Mouse (Mus musculus) lung, postnatal 0 days (tissue): ENCODE data around the gene Gmds. TPM values are rescaled to one million over a fixed set of nuclear protein-coding genes. Genes with fewer than 3 reads are reported as not detected.
A peak's percentile ranks its signal among the peaks of the same experiment; 100 is the strongest.

Experiments used
- ATAC-seq: fragments of 200-750 bp; cut with Nextera tagmentation; 2 replicates; pipeline ENCODE4 v1.8.0; 2017; ENCODE audit warnings: moderate library complexity
- DNase-seq: peaks from one replicate; pipeline ENCODE4 v3.0.0-alpha.2; 2016; ENCODE audit warnings: low spot score
- H3K27ac ChIP-seq: fragments of 300-500 bp; sonication (generic); 2 replicates; pipeline ENCODE4 v1.5.1; 2014; ENCODE audit warnings: antibody characterized with exemption, mild to moderate bottlenecking, low read length, mixed read lengths
- H3K27me3 ChIP-seq: fragments of 300-500 bp; sonication (generic); replicated peaks from 2 replicates; pipeline ENCODE4 v1.6.1; 2014; ENCODE audit warnings: low read length, mixed read lengths; ENCODE audit not compliant: insufficient read depth
- H3K36me3 ChIP-seq: fragments of 300-500 bp; sonication (generic); 2 replicates; pipeline ENCODE4 v1.6.1; 2014; ENCODE audit warnings: low read length, mixed read lengths; ENCODE audit not compliant: insufficient read depth
- H3K4me1 ChIP-seq: fragments of 300-500 bp; sonication (generic); 2 replicates; pipeline ENCODE4 v1.6.1; 2014; ENCODE audit warnings: antibody characterized with exemption, low read depth, low read length, mixed read lengths; ENCODE audit not compliant: insufficient read depth
- H3K4me2 ChIP-seq: fragments of 300-500 bp; sonication (generic); replicated peaks from 2 replicates; pipeline ENCODE4 v1.6.1; 2014; ENCODE audit warnings: low read depth, mild to moderate bottlenecking, low read length, moderate library complexity, mixed read lengths
- H3K4me3 ChIP-seq: fragments of 300-500 bp; sonication (generic); 2 replicates; pipeline ENCODE4 v1.5.1; 2014; ENCODE audit warnings: low read depth, low read length
- H3K9ac ChIP-seq: fragments of 300-500 bp; sonication (generic); replicated peaks from 2 replicates; pipeline ENCODE4 v1.6.1; 2014; ENCODE audit warnings: low read depth, mild to moderate bottlenecking
- H3K9me3 ChIP-seq: fragments of 300-500 bp; sonication (generic); 2 replicates; pipeline ENCODE4 v1.6.1; 2016; ENCODE audit warnings: low read length, mixed read lengths
- CTCF ChIP-seq: IDR thresholded peaks from 2 replicates; pipeline ENCODE4 v1.5.1; 2016; ENCODE audit warnings: antibody characterized with exemption, mild to moderate bottlenecking
- EP300 ChIP-seq: IDR thresholded peaks from 2 replicates; pipeline ENCODE4 v1.6.1; 2016; ENCODE audit warnings: antibody characterized with exemption, mild to moderate bottlenecking, control low read depth
- WGBS: fragments of 180-500 bp; shearing (Covaris S2); extraction: QIAGEN DNeasy Blood & Tissue Kit; methylation state at CpG from one replicate; pipeline ENCODE4 v1.1.7; 2014; 5-methylcytosine and 5-hydroxymethylcytosine counted together
- polyA plus RNA-seq: library from polyadenylated mRNA; unstranded; fragments of >200 nt; fragmentation: Nextera tagmentation; extraction: Ambion mirVana; gene quantifications from 2 replicates; pipeline ENCODE4 v1.2.1, GENCODE M21; 2015

Gmds gene
- polyA plus RNA-seq, 1 experiment from 2014 or later = 13.4 TPM

- H3K4me1 ChIP-seq = no peaks in the 10 kb centered on the region; the same call in 1 of the 2 replicates
- ATAC-seq = peak; percentile 88
- H3K9ac ChIP-seq = no peak overlapping the region
- no peak overlapping the region for H3K4me3 ChIP-seq
- no peaks in the 10 kb centered on the region for H3K27me3 ChIP-seq
- no peaks in the 10 kb centered on the region for H3K9me3 ChIP-seq
- H3K36me3 ChIP-seq = no peaks in the 10 kb centered on the region
- TF ChIP-seq EP300 (0 out of 2 replicates have a peak, but pooled peaks have one; percentile 57), CTCF (no peak)
- WGBS = 27% methylated on average over 4 of the region's 4 CpGs
- DNase-seq = peak; percentile 83
- no peak overlapping the region for H3K27ac ChIP-seq
- no peak overlapping the region for H3K4me2 ChIP-seq
Measured at GRCm38 (mm10) chr13:32018518-32019255, 319.9 kb downstream of the Gmds start.

GRCm38 (mm10) chr13:32008802-32009201 is 329.7 kb downstream of the Gmds start:
- H3K4me3 ChIP-seq = no peak overlapping the region
- H3K4me2 ChIP-seq = no peak overlapping the region
- 23% methylated on average over 4 of the region's 4 CpGs for WGBS
- no peaks in the 10 kb centered on the region for H3K27me3 ChIP-seq
- TF ChIP-seq CTCF = no peak
- no peak for TF ChIP-seq EP300
- H3K4me1 ChIP-seq = no peaks in the 10 kb centered on the region; the same call in 1 of the 2 replicates
- ATAC-seq (no peak), DNase-seq (peak; percentile 21)
- H3K27ac ChIP-seq = no peak overlapping the region
- no peaks in the 10 kb centered on the region for H3K36me3 ChIP-seq
- H3K9me3 ChIP-seq = no peaks in the 10 kb centered on the region
- H3K9ac ChIP-seq = no peak overlapping the region

- WGBS = 25% methylated on average over 7 of the region's 7 CpGs
- H3K9me3 ChIP-seq = no peaks in the 10 kb centered on the region
- ATAC-seq (no peak), DNase-seq (peak; percentile 23)
- H3K9ac ChIP-seq = no peak overlapping the region
- H3K4me1 ChIP-seq = no peaks in the 10 kb centered on the region; the same call in 1 of the 2 replicates
- TF ChIP-seq EP300 = no peak
- TF ChIP-seq CTCF = no peak
- H3K4me2 ChIP-seq = peak overlapping the region; percentile 25; the same call in 1 of the 2 replicates
- H3K4me3 ChIP-seq = no peak overlapping the region
- no peaks in the 10 kb centered on the region for H3K27me3 ChIP-seq
- no peaks in the 10 kb centered on the region for H3K36me3 ChIP-seq
- no peak overlapping the region for H3K27ac ChIP-seq
Measured at GRCm38 (mm10) chr13:32008116-32008641, 330.4 kb downstream of the Gmds start.

- Histone ChIP-seq H3K4me2 (no peak overlapping the region), H3K4me1 (no peaks in the 10 kb centered on the region), H3K9me3 (no peaks in the 10 kb centered on the region), H3K27me3 (no peaks in the 10 kb centered on the region), H3K27ac (no peak overlapping the region), H3K36me3 (no peaks in the 10 kb centered on the region), H3K4me3 (no peak overlapping the region), H3K9ac (no peak overlapping the region)
- DNase-seq (no peak), ATAC-seq (no peak)
- TF ChIP-seq EP300 (no peak), CTCF (no peak)
- WGBS = 82% methylated on average over 4 of the region's 4 CpGs
Measured at GRCm38 (mm10) chr13:31993391-31993790, 345.1 kb downstream of the Gmds start.

- ATAC-seq (peak; percentile 57; the same call in 1 of the 2 replicates), DNase-seq (peak; percentile 69)
- WGBS = 35% methylated on average over 12 of the region's 12 CpGs
- no peaks in the 10 kb centered on the region for H3K27me3 ChIP-seq
- no peaks in the 10 kb centered on the region for H3K9me3 ChIP-seq
- no peaks in the 10 kb centered on the region for H3K4me1 ChIP-seq
- H3K36me3 ChIP-seq = no peaks in the 10 kb centered on the region
- TF ChIP-seq CTCF (no peak), EP300 (no peak)
- no peak overlapping the region; the same call in 1 of the 2 replicates for H3K4me2 ChIP-seq
- no peak overlapping the region for H3K27ac ChIP-seq
- no peak overlapping the region for H3K9ac ChIP-seq
- H3K4me3 ChIP-seq = no peak overlapping the region
Measured at GRCm38 (mm10) chr13:31992409-31993201, 345.9 kb downstream of the Gmds start.

- H3K27me3 ChIP-seq = no peaks in the 10 kb centered on the region
Measured at GRCm38 (mm10) chr13:31981198-31981597, 357.3 kb downstream of the Gmds start.

More at GRCm38 (mm10) chr13:31981198-31981597, 357.3 kb downstream of the Gmds start:
- no peak for TF ChIP-seq CTCF
- TF ChIP-seq EP300 = no peak
- no peaks in the 10 kb centered on the region for H3K36me3 ChIP-seq
- H3K27ac ChIP-seq = no peak overlapping the region
- no peaks in the 10 kb centered on the region for H3K9me3 ChIP-seq
- DNase-seq (no peak), ATAC-seq (no peak)
- 96% methylated on average over 1 of the region's 1 CpGs for WGBS
- no peak overlapping the region for H3K4me3 ChIP-seq
- H3K9ac ChIP-seq = no peak overlapping the region
- no peak overlapping the region for H3K4me2 ChIP-seq
- H3K4me1 ChIP-seq = no peaks in the 10 kb centered on the region
